Mouse (Mus musculus) forebrain, postnatal 0 days (tissue): ENCODE data around the gene Slc7a5. TPM values are rescaled to one million over a fixed set of nuclear protein-coding genes. Genes with fewer than 3 reads are reported as not detected.

Source experiments
- ATAC-seq: fragments of 200-750 bp; cut with Nextera tagmentation; 2 replicates; pipeline ENCODE4 v1.8.0; 2017; ENCODE audit warnings: mild to moderate bottlenecking, moderate library complexity
- DNase-seq: peaks from one replicate; pipeline ENCODE4 v3.0.0-alpha.2; 2015
- H3K27ac ChIP-seq: fragments of 300-500 bp; sonication (generic); 2 replicates; pipeline ENCODE4 v1.5.1; 2014; ENCODE audit warnings: low read depth, mild to moderate bottlenecking, antibody characterized with exemption, low read length, moderate library complexity, mixed read lengths
- H3K27me3 ChIP-seq: fragments of 300-500 bp; sonication (generic); 2 replicates; pipeline ENCODE4 v1.6.1; 2014; ENCODE audit warnings: mild to moderate bottlenecking, low read length, mixed read lengths; ENCODE audit not compliant: insufficient read depth
- H3K36me3 ChIP-seq: fragments of 300-500 bp; sonication (generic); 2 replicates; pipeline ENCODE4 v1.6.1; 2014; ENCODE audit warnings: mild to moderate bottlenecking, moderate library complexity; ENCODE audit not compliant: insufficient read depth
- H3K4me1 ChIP-seq: fragments of 300-500 bp; sonication (generic); 2 replicates; pipeline ENCODE4 v1.6.1; 2014; ENCODE audit warnings: antibody characterized with exemption; ENCODE audit not compliant: insufficient read depth
- H3K4me2 ChIP-seq: fragments of 300-500 bp; sonication (generic); 2 replicates; pipeline ENCODE4 v1.6.1; 2014; ENCODE audit warnings: low read depth, mild to moderate bottlenecking, moderate library complexity
- H3K4me3 ChIP-seq: fragments of 300-500 bp; sonication (generic); 2 replicates; pipeline ENCODE4 v1.5.1; 2014; ENCODE audit warnings: low read depth, low read length, mixed read lengths
- H3K9ac ChIP-seq: fragments of 300-500 bp; sonication (generic); 2 replicates; pipeline ENCODE4 v1.6.1; 2014; ENCODE audit warnings: mild to moderate bottlenecking
- H3K9me3 ChIP-seq: fragments of 300-500 bp; sonication (generic); 2 replicates; pipeline ENCODE4 v1.6.1; 2016; ENCODE audit warnings: low read length
- CTCF ChIP-seq: sonication (generic); IDR thresholded peaks from 2 replicates; pipeline ENCODE4 v1.5.1; 2016; ENCODE audit warnings: antibody characterized with exemption, control low read depth, low read depth
- WGBS: fragments of 180-500 bp; shearing (Covaris S2); extraction: QIAGEN DNeasy Blood & Tissue Kit; methylation state at CpG from one replicate; pipeline ENCODE4 v1.1.7; 2014; 5-methylcytosine and 5-hydroxymethylcytosine counted together
- polyA plus RNA-seq: library from polyadenylated mRNA; unstranded; fragments of >200 nt; fragmentation: Nextera tagmentation; extraction: Ambion mirVana; gene quantifications from 2 replicates; pipeline ENCODE4 v1.2.1, GENCODE M21; 2015
- total RNA-seq: library from RNA; depleted of rRNA; stranded (reverse); fragments of >200 nt; gene quantifications from 2 replicates; pipeline ENCODE4 v1.2.3, GENCODE M21; 2014

Gene Slc7a5
- total and polyA plus RNA-seq, 2 experiments from 2014 or later: 67.9 to 99.4 TPM

- H3K36me3 ChIP-seq: peaks cover 72% of the 10 kb centered on the region
- DNase-seq: no peak
- no peak overlapping the region for H3K27ac ChIP-seq
- H3K9me3 ChIP-seq: no peaks in the 10 kb centered on the region
- H3K4me2 ChIP-seq: no peak overlapping the region
- no peaks in the 10 kb centered on the region for H3K27me3 ChIP-seq
- 70% methylated on average over 3 of the region's 3 CpGs for WGBS
- TF ChIP-seq CTCF: no peak
- ATAC-seq: no peak; the same call in 1 of the 2 replicates
- H3K9ac ChIP-seq: no peak overlapping the region
- H3K4me3 ChIP-seq: no peak overlapping the region
- H3K4me1 ChIP-seq: no peaks in the 10 kb centered on the region
These were observed 23.3 kb downstream of the Slc7a5 start for GRCm38 (mm10) chr8:121884181-121884580.

- Histone ChIP-seq H3K27ac (no peak overlapping the region), H3K4me3 (no peak overlapping the region), H3K36me3 (peaks cover 59% of the 10 kb centered on the region), H3K9ac (no peak overlapping the region), H3K9me3 (no peaks in the 10 kb centered on the region), H3K27me3 (no peaks in the 10 kb centered on the region), H3K4me2 (no peak overlapping the region), H3K4me1 (no peaks in the 10 kb centered on the region)
- TF ChIP-seq CTCF: no peak
- 90% methylated on average over 5 of the region's 5 CpGs for whole genome bisulfite sequencing
- ATAC-seq (no peak), DNase-seq (no peak)
These were observed 25.6 kb downstream of the Slc7a5 start for GRCm38 (mm10) chr8:121881921-121882320.

GRCm38 (mm10) chr8:121880818-121881217, 26.7 kb downstream of the Slc7a5 start:
- H3K27me3 ChIP-seq: no peaks in the 10 kb centered on the region
- no peak overlapping the region for H3K4me3 ChIP-seq
- no peak for DNase-seq
- 36% methylated on average over 1 of the region's 1 CpGs for WGBS
- no peak overlapping the region for H3K4me2 ChIP-seq
- ATAC-seq: no peak
- no peak overlapping the region for H3K9ac ChIP-seq
- no peak overlapping the region for H3K27ac ChIP-seq
- no peaks in the 10 kb centered on the region for H3K4me1 ChIP-seq
- TF ChIP-seq CTCF: no peak
- no peaks in the 10 kb centered on the region for H3K9me3 ChIP-seq
- peaks cover 48% of the 10 kb centered on the region for H3K36me3 ChIP-seq

- 81% methylated on average over 3 of the region's 3 CpGs for WGBS
- no peaks in the 10 kb centered on the region for H3K27me3 ChIP-seq
- H3K4me1 ChIP-seq: no peaks in the 10 kb centered on the region
- no peak overlapping the region for H3K4me2 ChIP-seq
- no peaks in the 10 kb centered on the region for H3K9me3 ChIP-seq
- TF ChIP-seq CTCF: no peak
- no peak overlapping the region for H3K4me3 ChIP-seq
- ATAC-seq (no peak), DNase-seq (no peak)
- peaks cover 37% of the 10 kb centered on the region for H3K36me3 ChIP-seq
- H3K27ac ChIP-seq: no peak overlapping the region
- no peak overlapping the region for H3K9ac ChIP-seq
These were observed 27.8 kb downstream of the Slc7a5 start for GRCm38 (mm10) chr8:121879712-121880111.

GRCm38 (mm10) chr8:121877828-121878480, 29.5 kb downstream of the Slc7a5 start:
- 91% methylated on average over 7 of the region's 7 CpGs for WGBS
- H3K9me3 ChIP-seq: no peaks in the 10 kb centered on the region
- peaks cover 19% of the 10 kb centered on the region for H3K36me3 ChIP-seq

GRCm38 (mm10) chr8:121877212-121877611, 30.3 kb downstream of the Slc7a5 start:
- Histone ChIP-seq H3K9ac (no peak overlapping the region), H3K27me3 (no peaks in the 10 kb centered on the region), H3K4me3 (no peak overlapping the region), H3K4me2 (no peak overlapping the region), H3K27ac (no peak overlapping the region), H3K4me1 (no peaks in the 10 kb centered on the region), H3K36me3 (peaks cover 12% of the 10 kb centered on the region; the same call in 1 of the 2 replicates), H3K9me3 (no peaks in the 10 kb centered on the region)
- WGBS: 72% methylated on average over 5 of the region's 5 CpGs
- DNase-seq: no peak
- ATAC-seq: no peak
- no peak for TF ChIP-seq CTCF

More at GRCm38 (mm10) chr8:121877828-121878480, 29.5 kb downstream of the Slc7a5 start:
- no peaks in the 10 kb centered on the region for H3K4me1 ChIP-seq
- H3K27me3 ChIP-seq: no peaks in the 10 kb centered on the region
- H3K27ac ChIP-seq: no peak overlapping the region
- H3K4me3 ChIP-seq: no peak overlapping the region
- TF ChIP-seq CTCF: no peak
- DNase-seq (no peak), ATAC-seq (no peak)
- no peak overlapping the region for H3K9ac ChIP-seq
- no peak overlapping the region for H3K4me2 ChIP-seq

GRCm38 (mm10) chr8:121875517-121875916, 32.0 kb downstream of the Slc7a5 start:
- DNase-seq (no peak), ATAC-seq (no peak)
- Histone ChIP-seq H3K27ac (no peak overlapping the region), H3K4me1 (no peaks in the 10 kb centered on the region), H3K36me3 (no peaks in the 10 kb centered on the region; the same call in 1 of the 2 replicates), H3K4me2 (no peak overlapping the region), H3K9me3 (no peaks in the 10 kb centered on the region), H3K27me3 (no peaks in the 10 kb centered on the region), H3K9ac (no peak overlapping the region), H3K4me3 (no peak overlapping the region)
- WGBS: 89% methylated on average over 9 of the region's 9 CpGs
- TF ChIP-seq CTCF: no peak
